Comparison of ENCODE assay signal across 9 mouse cellular contexts in the genomic region with DNA sequence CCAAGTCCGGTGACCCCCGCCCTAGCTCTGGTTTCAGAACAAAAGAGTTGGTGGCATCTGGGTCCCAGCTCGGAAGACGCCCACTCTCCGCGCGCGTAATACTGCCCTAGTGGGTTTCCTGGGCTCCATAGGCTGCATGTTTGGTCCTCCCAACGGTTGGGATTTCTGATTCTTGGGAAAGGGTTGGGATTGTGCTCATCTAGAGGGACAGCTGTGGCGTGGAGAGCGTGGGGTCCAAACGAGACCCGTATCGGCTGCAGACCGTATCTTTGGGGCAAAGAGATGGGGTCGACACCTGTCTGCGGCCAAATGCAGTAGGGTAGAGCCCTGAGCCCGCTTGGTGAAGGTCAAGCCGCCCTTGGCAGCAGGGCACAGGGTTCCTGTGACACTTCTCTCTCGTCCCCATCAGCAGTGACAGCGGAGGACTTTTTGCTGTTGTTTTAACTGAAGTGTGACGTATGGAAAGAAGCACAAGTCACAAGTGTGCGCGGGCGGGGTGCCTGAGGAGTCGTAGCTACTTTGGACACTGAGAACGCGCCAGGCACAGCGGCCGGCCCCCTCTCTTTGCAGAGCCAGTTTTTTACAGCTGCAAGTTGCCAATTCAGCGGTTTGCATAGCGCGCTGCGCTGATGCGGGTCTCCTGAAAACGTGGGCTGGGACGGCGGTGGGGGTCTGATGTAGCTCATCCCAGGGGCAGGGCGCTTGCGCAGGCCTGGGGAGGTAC. TPM values are rescaled to one million over a fixed set of nuclear protein-coding genes. Genes with fewer than 3 reads are reported as not detected.
DNase-seq lines count a peak whose midpoint lies in the region; ATAC-seq lines count a peak whose summit lies in the region.
"Had no signal": no experiment of that assay in that cellular context is flagged by ENCODE, and none has a peak within 500 bp of the region (broad histone marks: within the 10 kb centered on the region; RNA-seq: fewer than 3 reads in every experiment).

No protein-coding gene starts in this region.

- no peaks in the 10 kb centered on the region for H3K36me3 ChIP-seq in erythroblast, embryonic 14.5 days (ENCODE audit: control insufficient read depth)
- no peaks in the 10 kb centered on the region for H3K36me3 ChIP-seq in embryonic facial prominence, embryonic 12.5 days
- no peaks in the 10 kb centered on the region; the same call in 1 of the 2 replicates for H3K36me3 ChIP-seq in limb, embryonic 15.5 days
- no peaks in the 10 kb centered on the region for H3K36me3 ChIP-seq in midbrain, embryonic 15.5 days (replicated peaks)
- H3K36me3 ChIP-seq in stomach, embryonic 15.5 days, result no peaks in the 10 kb centered on the region
- H3K36me3 ChIP-seq: G1E had no signal

- no peak overlapping the region for H3K27ac ChIP-seq in embryonic facial prominence, embryonic 12.5 days
- peak overlapping the region; percentile 91 for H3K27ac ChIP-seq in limb, embryonic 15.5 days
- H3K27ac ChIP-seq in midbrain, embryonic 15.5 days, result peak overlapping the region; percentile 35
- peak overlapping the region; percentile 84 for H3K27ac ChIP-seq in stomach, embryonic 15.5 days

- H3K4me2 ChIP-seq in embryonic facial prominence, embryonic 12.5 days (replicated peaks), result peak overlapping the region; percentile 95
- H3K4me2 ChIP-seq in limb, embryonic 15.5 days, result peak overlapping the region; percentile 95
- H3K4me2 ChIP-seq in midbrain, embryonic 15.5 days, result peak overlapping the region; percentile 99
- peak overlapping the region; percentile 96 for H3K4me2 ChIP-seq in stomach, embryonic 15.5 days

- WGBS in embryonic facial prominence, embryonic 12.5 days, result under 1% methylated on average over 40 of the region's 40 CpGs
- WGBS in limb, embryonic 15.5 days, result under 1% methylated on average over 40 of the region's 40 CpGs
- under 1% methylated on average over 40 of the region's 40 CpGs for WGBS in midbrain, embryonic 15.5 days
- under 1% methylated on average over 40 of the region's 40 CpGs for WGBS in stomach, embryonic 15.5 days

- peaks cover 14% of the 10 kb centered on the region for H3K4me1 ChIP-seq in erythroblast, embryonic 14.5 days (ENCODE audit: control insufficient read depth)
- H3K4me1 ChIP-seq in embryonic facial prominence, embryonic 12.5 days, result peaks cover 28% of the 10 kb centered on the region
- H3K4me1 ChIP-seq in limb, embryonic 15.5 days, result peaks cover 50% of the 10 kb centered on the region
- H3K4me1 ChIP-seq in midbrain, embryonic 15.5 days, result peaks cover 21% of the 10 kb centered on the region
- H3K4me1 ChIP-seq in stomach, embryonic 15.5 days, result peaks cover 12% of the 10 kb centered on the region; the same call in 1 of the 2 replicates

- peak overlapping the region; percentile 52 for H3K4me3 ChIP-seq in erythroblast, embryonic 14.5 days (replicated peaks)
- H3K4me3 ChIP-seq in embryonic facial prominence, embryonic 12.5 days, result peak overlapping the region; percentile 64
- H3K4me3 ChIP-seq in limb, embryonic 15.5 days, result peak overlapping the region; percentile 85
- peak overlapping the region; percentile 67 for H3K4me3 ChIP-seq in midbrain, embryonic 15.5 days
- H3K4me3 ChIP-seq in stomach, embryonic 15.5 days (replicated peaks), result peak overlapping the region; percentile 77

- peaks cover 58% of the 10 kb centered on the region for H3K27me3 ChIP-seq in erythroblast, embryonic 14.5 days (ENCODE audit: control insufficient read depth)
- H3K27me3 ChIP-seq in embryonic facial prominence, embryonic 12.5 days, result peaks cover 23% of the 10 kb centered on the region; the same call in 1 of the 2 replicates
- H3K27me3 ChIP-seq in limb, embryonic 15.5 days, result no peaks in the 10 kb centered on the region
- H3K27me3 ChIP-seq in midbrain, embryonic 15.5 days (replicated peaks), result peaks cover 19% of the 10 kb centered on the region
- H3K27me3 ChIP-seq in stomach, embryonic 15.5 days (replicated peaks), result no peaks in the 10 kb centered on the region

- DNase-seq in heart, adult 9 months (ENCODE audit: low spot score in 2 of 2), result peak; percentile 66
- peak; percentile 73 for DNase-seq in kidney, adult 9 months

- ATAC-seq in erythroblast, adult 5-6 weeks (replicated peaks; ENCODE audit: low FRiP score, poor library complexity, severe bottlenecking), result no peak
- peak; percentile 12; the same call in 1 of the 2 replicates for ATAC-seq in embryonic facial prominence, embryonic 12.5 days (ENCODE audit: insufficient number of reproducible peaks, insufficient read depth, low FRiP score, low TSS enrichment)
- ATAC-seq in limb, embryonic 15.5 days (ENCODE audit: insufficient number of reproducible peaks, low FRiP score, low TSS enrichment, low read depth), result no peak
- peak; percentile 53 for ATAC-seq in midbrain, embryonic 15.5 days (replicated peaks)
- peak; percentile 16; the same call in 1 of the 2 replicates for ATAC-seq in stomach, embryonic 15.5 days (ENCODE audit: insufficient read depth, low FRiP score, low read depth)

- peak overlapping the region; percentile 65 for H3K9ac ChIP-seq in embryonic facial prominence, embryonic 12.5 days
- peak overlapping the region; percentile 73 for H3K9ac ChIP-seq in limb, embryonic 15.5 days
- peak overlapping the region; percentile 72 for H3K9ac ChIP-seq in midbrain, embryonic 15.5 days
- H3K9ac ChIP-seq in stomach, embryonic 15.5 days, result peak overlapping the region; percentile 67

- no peaks in the 10 kb centered on the region; the same call in 1 of the 2 replicates for H3K9me3 ChIP-seq in erythroblast, embryonic 14.5 days (ENCODE audit: control insufficient read depth, low read length)
- H3K9me3 ChIP-seq in embryonic facial prominence, embryonic 12.5 days, result no peaks in the 10 kb centered on the region
- no peaks in the 10 kb centered on the region for H3K9me3 ChIP-seq in limb, embryonic 15.5 days
- no peaks in the 10 kb centered on the region for H3K9me3 ChIP-seq in midbrain, embryonic 15.5 days
- no peaks in the 10 kb centered on the region for H3K9me3 ChIP-seq in stomach, embryonic 15.5 days
- H3K9me3 ChIP-seq: G1E had no signal

RNA-seq across cellular contexts. Expression of gene Metrnl, which starts 1.7 kb away (rescaled TPM):
- polyA plus RNA-seq in erythroblast, embryonic 14.5 days (2012), result 0.05 TPM in 1 of 2 replicates, not detected in the other
- total RNA-seq in erythroblast, adult 5-6 weeks (2015; ENCODE audit: low replicate concordance), result 2.3 and 10.9 TPM in 2 replicates
- 2.3 and 4.2 TPM in 2 replicates for total RNA-seq in erythroblast, adult 5-6 weeks (2017; ENCODE audit: low replicate concordance)
- 11.1 and 11.5 TPM in 2 replicates for polyA plus RNA-seq in embryonic facial prominence, embryonic 12.5 days (2016; fragmentation: Nextera tagmentation; extraction: Ambion mirVana)
- polyA plus RNA-seq in limb, embryonic 15.5 days (2015; fragmentation: Nextera tagmentation; extraction: Ambion mirVana), result 77.1 and 79.7 TPM in 2 replicates
- polyA plus RNA-seq in midbrain, embryonic 15.5 days (2015; fragmentation: Nextera tagmentation; extraction: Ambion mirVana), result 14.1 and 16.7 TPM in 2 replicates
- polyA plus RNA-seq in stomach, embryonic 15.5 days (2015; fragmentation: Nextera tagmentation; extraction: Ambion mirVana), result 30.7 and 37.0 TPM in 2 replicates
- total RNA-seq: G1E had no signal
- polyA plus RNA-seq: G1E had no signal

RNA-seq across cellular contexts. Expression of gene B3gntl1, which starts 30.1 kb away (rescaled TPM):
- not detected in 2 replicates for polyA plus RNA-seq in erythroblast, embryonic 14.5 days (2012)
- total RNA-seq in erythroblast, adult 5-6 weeks (2015; ENCODE audit: low replicate concordance), result 0.63 and 0.77 TPM in 2 replicates
- 0.84 and 1.9 TPM in 2 replicates for total RNA-seq in erythroblast, adult 5-6 weeks (2017; ENCODE audit: low replicate concordance)
- 9.1 and 10.1 TPM in 2 replicates for polyA plus RNA-seq in embryonic facial prominence, embryonic 12.5 days (2016; fragmentation: Nextera tagmentation; extraction: Ambion mirVana)
- 8.4 and 9.5 TPM in 2 replicates for polyA plus RNA-seq in limb, embryonic 15.5 days (2015; fragmentation: Nextera tagmentation; extraction: Ambion mirVana)
- 7.3 and 8.2 TPM in 2 replicates for polyA plus RNA-seq in midbrain, embryonic 15.5 days (2015; fragmentation: Nextera tagmentation; extraction: Ambion mirVana)
- polyA plus RNA-seq in stomach, embryonic 15.5 days (2015; fragmentation: Nextera tagmentation; extraction: Ambion mirVana), result 8.1 and 8.4 TPM in 2 replicates

Comparison
In these comparisons a context has a peak if more than half of its experiments do, and no peak if none do; other contexts are left out.
1. ATAC-seq: peak in embryonic facial prominence, embryonic 12.5 days (single experiment), midbrain, embryonic 15.5 days (single experiment) and stomach, embryonic 15.5 days (single experiment); none in erythroblast, adult 5-6 weeks (single experiment) and limb, embryonic 15.5 days (single experiment).
2. RNA of gene Metrnl, which starts 1.7 kb away (polyA plus RNA-seq): 77.1 to 79.7 TPM in limb, embryonic 15.5 days, 30.7 to 37.0 TPM in stomach, embryonic 15.5 days, 14.1 to 16.7 TPM in midbrain, embryonic 15.5 days and 11.1 to 11.5 TPM in embryonic facial prominence, embryonic 12.5 days; 0.05 TPM in erythroblast, embryonic 14.5 days; every median in the first group is over 10 times any median in the second.
3. Peak in every context shown above with its lines, with median percentiles within 50 percentile points of each other: H3K4me3 ChIP-seq, H3K4me2 ChIP-seq and H3K9ac ChIP-seq.